Comparison of ENCODE assay signal across 15 mouse cellular contexts in genomic region chr2:34279726-34280125, GRCm38 (mm10).
DNase-seq lines count a peak whose midpoint lies in the region; ATAC-seq and TF ChIP-seq lines count a peak whose summit lies in the region.
"Had no signal": no experiment of that assay in that cellular context is flagged by ENCODE, and none has a peak within 500 bp of the region (broad histone marks: within the 10 kb centered on the region; RNA-seq: fewer than 3 reads in every experiment).

No protein-coding gene starts in this region.

- no peak for TF ChIP-seq CTCF in hindbrain, postnatal 0 days (IDR thresholded peaks at IDR 0.05; ENCODE audit: low read depth)
- TF ChIP-seq CTCF in layer of hippocampus, adult 2 months (conservative IDR thresholded peaks at IDR 0.05): no peak

- H3K36me3 ChIP-seq in forebrain, embryonic 12.5 days (replicated peaks): no peaks in the 10 kb centered on the region
- no peaks in the 10 kb centered on the region for H3K36me3 ChIP-seq in forebrain, embryonic 16.5 days (ENCODE audit: control insufficient read depth, insufficient read depth)
- H3K36me3 ChIP-seq in hindbrain, postnatal 0 days (ENCODE audit: insufficient read depth, low read length): no peaks in the 10 kb centered on the region
- H3K36me3 ChIP-seq in neural tube, embryonic 14.5 days (ENCODE audit: control insufficient read depth, insufficient read depth, low read length): no peaks in the 10 kb centered on the region
- no peaks in the 10 kb centered on the region for H3K36me3 ChIP-seq in heart, embryonic 12.5 days
- H3K36me3 ChIP-seq: embryonic facial prominence, embryonic 15.5 days; heart, embryonic 15.5 days; limb, embryonic 12.5 days had no signal

- WGBS in forebrain, embryonic 12.5 days: 12% methylated on average over 6 of the region's 6 CpGs
- WGBS in forebrain, embryonic 16.5 days: 7% methylated on average over 6 of the region's 6 CpGs
- WGBS in hindbrain, postnatal 0 days: 24% methylated on average over 6 of the region's 6 CpGs
- 9% methylated on average over 6 of the region's 6 CpGs for WGBS in neural tube, embryonic 14.5 days
- WGBS in heart, embryonic 12.5 days: 69% methylated on average over 6 of the region's 6 CpGs

- peaks cover 41% of the 10 kb centered on the region for H3K4me1 ChIP-seq in forebrain, embryonic 12.5 days
- peaks cover 20% of the 10 kb centered on the region for H3K4me1 ChIP-seq in forebrain, embryonic 16.5 days (replicated peaks; ENCODE audit: control insufficient read depth, insufficient read depth, low read length)
- H3K4me1 ChIP-seq in hindbrain, postnatal 0 days (ENCODE audit: insufficient read depth, low read length): peaks cover 8% of the 10 kb centered on the region; the same call in 1 of the 2 replicates
- H3K4me1 ChIP-seq in neural tube, embryonic 14.5 days (ENCODE audit: control insufficient read depth, insufficient read depth, low read length): peaks cover 27% of the 10 kb centered on the region
- no peaks in the 10 kb centered on the region for H3K4me1 ChIP-seq in heart, embryonic 12.5 days (replicated peaks)
- H3K4me1 ChIP-seq: embryonic facial prominence, embryonic 15.5 days; heart, embryonic 15.5 days had no signal

- H3K9ac ChIP-seq in forebrain, embryonic 12.5 days: no peak overlapping the region
- no peak overlapping the region for H3K9ac ChIP-seq in forebrain, embryonic 16.5 days (replicated peaks; ENCODE audit: low read depth, low read length)
- H3K9ac ChIP-seq in hindbrain, postnatal 0 days (replicated peaks; ENCODE audit: low read length): 0 out of 2 replicates have a peak overlapping the region, but pooled peaks have one; percentile 21
- 0 out of 2 replicates have a peak overlapping the region, but pooled peaks have one; percentile 3 for H3K9ac ChIP-seq in neural tube, embryonic 14.5 days (replicated peaks; ENCODE audit: low read depth, low read length)
- no peak overlapping the region for H3K9ac ChIP-seq in heart, embryonic 12.5 days
- H3K9ac ChIP-seq: embryonic facial prominence, embryonic 15.5 days; heart, embryonic 15.5 days; limb, embryonic 12.5 days; liver, postnatal 0 days had no signal

- peak overlapping the region; percentile 19; the same call in 1 of the 2 replicates for H3K4me2 ChIP-seq in forebrain, embryonic 12.5 days
- H3K4me2 ChIP-seq in forebrain, embryonic 16.5 days (ENCODE audit: low read length): peak overlapping the region; percentile 23; the same call in 1 of the 2 replicates
- peak overlapping the region; percentile 36 for H3K4me2 ChIP-seq in hindbrain, postnatal 0 days (ENCODE audit: low read depth, low read length)
- H3K4me2 ChIP-seq in neural tube, embryonic 14.5 days (ENCODE audit: low read depth, low read length): peak overlapping the region; percentile 21; the same call in 1 of the 2 replicates
- no peak overlapping the region for H3K4me2 ChIP-seq in heart, embryonic 12.5 days
- H3K4me2 ChIP-seq: embryonic facial prominence, embryonic 15.5 days; heart, embryonic 15.5 days; limb, embryonic 12.5 days had no signal

- H3K27me3 ChIP-seq in forebrain, embryonic 12.5 days: no peaks in the 10 kb centered on the region
- H3K27me3 ChIP-seq in forebrain, embryonic 16.5 days (replicated peaks; ENCODE audit: control insufficient read depth, insufficient read depth, low read length): no peaks in the 10 kb centered on the region
- no peaks in the 10 kb centered on the region for H3K27me3 ChIP-seq in hindbrain, postnatal 0 days (ENCODE audit: insufficient read depth, low read length)
- no peaks in the 10 kb centered on the region for H3K27me3 ChIP-seq in neural tube, embryonic 14.5 days (ENCODE audit: control insufficient read depth, insufficient read depth, low read length)
- H3K27me3 ChIP-seq in heart, embryonic 12.5 days (replicated peaks): no peaks in the 10 kb centered on the region
- H3K27me3 ChIP-seq: embryonic facial prominence, embryonic 15.5 days; heart, embryonic 15.5 days; limb, embryonic 12.5 days had no signal

- peak; percentile 61 for DNase-seq in hindbrain, postnatal 0 days (ENCODE audit: low spot score)
- no peak for DNase-seq in layer of hippocampus, adult 2 months (ENCODE audit: low spot score in 2 of 2)
- DNase-seq: adrenal gland, postnatal 36 days; kidney, postnatal 10 days; liver, postnatal 0 days had no signal

- H3K9me3 ChIP-seq in forebrain, embryonic 12.5 days: no peaks in the 10 kb centered on the region
- no peaks in the 10 kb centered on the region for H3K9me3 ChIP-seq in forebrain, embryonic 16.5 days (ENCODE audit: control insufficient read depth, low read length)
- H3K9me3 ChIP-seq in hindbrain, postnatal 0 days (ENCODE audit: low read length): no peaks in the 10 kb centered on the region
- no peaks in the 10 kb centered on the region for H3K9me3 ChIP-seq in neural tube, embryonic 14.5 days (ENCODE audit: control insufficient read depth, low read length)
- no peaks in the 10 kb centered on the region for H3K9me3 ChIP-seq in heart, embryonic 12.5 days (replicated peaks)
- H3K9me3 ChIP-seq: embryonic facial prominence, embryonic 15.5 days; heart, embryonic 15.5 days; limb, embryonic 12.5 days had no signal

- H3K27ac ChIP-seq in forebrain, embryonic 12.5 days: 0 out of 2 replicates have a peak overlapping the region, but pooled peaks have one; percentile 19
- H3K27ac ChIP-seq in forebrain, embryonic 16.5 days (ENCODE audit: low read length): no peak overlapping the region
- peak overlapping the region; percentile 51; the same call in 1 of the 2 replicates for H3K27ac ChIP-seq in hindbrain, postnatal 0 days
- peak overlapping the region; percentile 74 for H3K27ac ChIP-seq in neural tube, embryonic 14.5 days (ENCODE audit: low read depth, low read length)
- H3K27ac ChIP-seq in heart, embryonic 12.5 days (ENCODE audit: poor library complexity, severe bottlenecking): no peak overlapping the region
- no peak overlapping the region for H3K27ac ChIP-seq in layer of hippocampus, adult 2 months
- H3K27ac ChIP-seq: embryonic facial prominence, embryonic 15.5 days; heart, embryonic 15.5 days; limb, embryonic 12.5 days; macrophage had no signal

- no peak overlapping the region for H3K4me3 ChIP-seq in forebrain, embryonic 12.5 days (replicated peaks)
- H3K4me3 ChIP-seq in forebrain, embryonic 16.5 days (replicated peaks; ENCODE audit: low read length): no peak overlapping the region
- H3K4me3 ChIP-seq in hindbrain, postnatal 0 days (ENCODE audit: low read length): no peak overlapping the region
- no peak overlapping the region for H3K4me3 ChIP-seq in neural tube, embryonic 14.5 days (ENCODE audit: low read depth, low read length)
- H3K4me3 ChIP-seq in heart, embryonic 12.5 days: no peak overlapping the region
- H3K4me3 ChIP-seq in layer of hippocampus, adult 2 months: no peak overlapping the region
- H3K4me3 ChIP-seq: embryonic facial prominence, embryonic 15.5 days; heart, embryonic 15.5 days; limb, embryonic 12.5 days had no signal

- no peak for ATAC-seq in forebrain, embryonic 12.5 days (ENCODE audit: low FRiP score)
- ATAC-seq in forebrain, embryonic 16.5 days: peak; percentile 77
- ATAC-seq in hindbrain, postnatal 0 days: no peak
- no peak for ATAC-seq in neural tube, embryonic 14.5 days (ENCODE audit: low read depth)
- no peak for ATAC-seq in heart, embryonic 12.5 days (ENCODE audit: insufficient number of reproducible peaks, low FRiP score)
- no peak for ATAC-seq in frontal cortex, adult (ENCODE audit: low TSS enrichment)
- ATAC-seq: CD4-positive, CD25-positive, alpha-beta regulatory T cell, adult 4 months; liver, postnatal 0 days had no signal

Comparison
In these comparisons a context has a peak if more than half of its experiments do, and no peak if none do; other contexts are left out.
1. H3K27ac ChIP-seq: peak in forebrain, embryonic 12.5 days (single experiment), hindbrain, postnatal 0 days (single experiment) and neural tube, embryonic 14.5 days (single experiment); none in forebrain, embryonic 16.5 days (single experiment), heart, embryonic 12.5 days (single experiment) and layer of hippocampus, adult 2 months (single experiment).
2. H3K9ac ChIP-seq: peak in hindbrain, postnatal 0 days (single experiment) and neural tube, embryonic 14.5 days (single experiment); none in forebrain, embryonic 12.5 days (single experiment), forebrain, embryonic 16.5 days (single experiment) and heart, embryonic 12.5 days (single experiment).